Mouse (Mus musculus): ENCODE measurements around the gene Alad.

Alad gene

DNA sequence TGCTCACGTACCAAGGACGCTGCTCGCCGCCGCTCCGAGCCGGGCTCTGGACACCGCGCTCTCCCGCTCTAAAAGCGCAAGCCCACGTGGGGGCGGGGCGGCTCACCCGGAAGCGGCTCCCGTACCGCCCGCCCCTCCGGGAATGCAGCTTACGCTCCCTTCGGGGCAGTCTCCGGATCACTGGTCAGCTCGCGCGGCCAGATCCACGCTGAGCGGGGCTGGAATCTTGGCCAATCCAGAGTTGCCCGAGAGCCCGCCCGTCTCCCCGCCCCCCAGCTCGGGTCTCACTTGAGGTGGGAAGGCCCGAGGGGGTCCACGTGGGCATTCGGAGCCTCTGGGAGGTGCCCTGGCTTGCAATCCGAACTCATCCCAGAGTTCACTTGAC, at the start of gene Alad:
Alad (minus strand) TSS at position 70 of the 385 bp plus-strand sequence.
- DNase-seq = peak; percentile 89

- no peak for DNase-seq
Observed at GRCm38 (mm10) chr4:62568359-62568758, 48.6 kb upstream of the Alad start.

DNA sequence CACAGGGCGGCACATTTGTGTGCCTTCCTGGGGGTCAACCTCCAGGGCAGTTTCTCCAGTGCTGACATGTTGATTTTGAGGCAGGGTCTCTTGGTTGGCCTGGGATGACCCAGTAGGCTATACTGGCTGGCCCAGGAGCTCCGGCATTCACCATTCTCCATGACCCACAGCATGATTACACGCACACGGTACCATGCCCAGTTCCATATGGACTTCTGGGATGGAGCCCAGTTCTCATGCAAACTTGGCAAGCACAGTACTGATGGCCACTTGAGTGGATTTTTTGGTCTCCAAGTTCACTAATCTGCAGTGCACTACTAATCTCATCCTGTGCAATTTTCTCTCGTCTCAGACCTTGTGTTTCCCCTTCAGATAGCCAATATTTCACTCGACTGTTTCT, 48.0 kb upstream of the Alad start:
- DNase-seq = peak; percentile 72

- DNase-seq = no peak
Observed at GRCm38 (mm10) chr4:62566530-62566929, 46.8 kb upstream of the Alad start.

DNA sequence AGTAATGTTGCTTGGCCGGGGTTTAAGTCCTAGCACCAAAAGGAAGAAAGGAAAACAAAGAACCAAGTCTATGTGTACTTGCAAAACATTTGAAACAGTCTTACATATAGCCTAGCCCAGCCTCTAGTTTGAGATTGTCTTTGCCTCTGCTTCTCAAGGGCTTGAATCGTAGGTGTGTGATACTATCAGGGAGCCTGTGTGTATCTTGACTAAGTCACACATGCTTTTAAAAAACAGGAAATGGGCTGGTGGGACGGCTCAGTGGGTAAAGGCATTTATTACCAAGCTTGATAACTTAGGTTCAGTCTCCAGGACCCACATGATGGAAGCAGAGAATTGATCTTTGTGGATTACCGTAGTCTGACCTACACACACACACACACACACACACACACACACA, 42.3 kb upstream of the Alad start:
- DNase-seq = no peak

DNA sequence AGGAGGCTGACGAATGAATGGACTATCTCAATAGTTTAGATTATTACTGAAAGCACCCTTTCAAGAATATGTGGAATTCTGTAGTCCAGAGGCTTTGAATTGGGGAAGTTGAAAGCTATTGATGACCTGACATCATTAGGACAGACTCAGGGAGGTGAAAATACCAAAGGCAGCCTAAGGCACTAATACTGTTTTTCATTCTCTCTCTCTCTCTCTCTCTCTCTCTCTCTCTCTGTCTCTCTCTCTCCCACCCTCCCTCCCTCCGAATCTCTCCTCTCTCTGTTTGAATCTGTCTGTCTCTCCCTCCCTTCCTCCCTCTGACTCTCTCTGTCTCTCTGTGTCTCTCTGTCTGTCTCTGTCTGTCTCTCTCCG, 41.9 kb upstream of the Alad start:
- DNase-seq = no peak

DNA sequence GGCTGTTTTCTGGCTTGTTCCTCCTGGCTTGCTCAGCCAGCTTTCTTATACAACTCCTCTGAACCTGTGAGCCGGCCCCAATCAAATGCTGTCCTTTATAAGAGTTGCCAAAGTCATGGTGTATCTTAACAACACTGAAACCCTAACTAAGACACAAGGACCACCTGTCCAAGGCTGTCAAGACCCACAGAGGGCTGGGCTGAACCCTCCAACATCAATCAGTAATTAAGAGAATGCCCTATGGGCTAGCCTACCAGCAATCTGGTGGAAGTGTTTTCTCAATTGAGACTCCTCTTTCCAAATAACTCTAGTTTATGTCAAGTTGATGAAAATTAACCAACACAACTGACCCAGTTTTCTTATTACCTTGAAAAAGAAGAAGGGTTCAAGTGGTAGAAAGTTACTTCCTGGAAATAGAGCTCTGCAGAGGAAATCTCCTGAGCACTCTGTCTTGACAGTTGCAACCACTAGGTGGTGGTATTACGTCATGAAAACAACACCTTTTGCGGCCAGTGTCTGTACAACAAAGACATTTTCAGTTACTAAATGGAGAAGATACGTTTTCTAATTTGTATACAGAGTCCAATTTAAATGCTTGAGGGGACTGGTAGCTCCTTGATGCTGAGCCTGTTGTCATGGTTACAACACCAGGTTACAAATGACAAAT, 41.4 kb upstream of the Alad start:
- DNase-seq = peak; percentile 72

DNA sequence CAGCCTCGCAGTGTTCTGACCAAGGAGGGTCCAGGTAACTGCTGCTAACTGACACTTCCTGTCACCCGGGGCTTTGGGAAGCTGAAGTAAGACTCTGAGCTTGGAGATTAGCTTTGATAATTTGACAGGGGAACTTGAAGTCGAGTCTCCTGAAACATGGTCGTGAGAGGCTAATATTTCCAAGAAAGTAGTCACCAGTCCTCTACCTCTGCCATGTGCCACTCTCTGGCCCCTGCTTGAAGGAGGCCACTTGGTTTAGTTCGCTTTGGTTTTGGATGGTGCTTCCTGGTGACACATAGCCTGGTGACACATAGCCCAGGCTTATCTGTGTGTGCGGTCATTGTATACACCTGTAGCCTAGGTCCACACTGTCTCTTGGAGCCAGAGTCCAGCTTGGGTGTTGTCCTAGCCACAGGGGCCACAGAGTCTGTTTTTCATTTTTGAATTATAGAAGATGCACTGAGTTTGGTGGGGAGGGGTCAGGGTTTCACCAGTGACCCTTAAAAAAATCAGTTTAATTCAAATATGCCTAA, 40.1 kb upstream of the Alad start, which contains the start of gene Rgs3:
Rgs3 (plus strand) TSS at position 51 of the 533 bp plus-strand sequence.
- no peak for DNase-seq

DNA sequence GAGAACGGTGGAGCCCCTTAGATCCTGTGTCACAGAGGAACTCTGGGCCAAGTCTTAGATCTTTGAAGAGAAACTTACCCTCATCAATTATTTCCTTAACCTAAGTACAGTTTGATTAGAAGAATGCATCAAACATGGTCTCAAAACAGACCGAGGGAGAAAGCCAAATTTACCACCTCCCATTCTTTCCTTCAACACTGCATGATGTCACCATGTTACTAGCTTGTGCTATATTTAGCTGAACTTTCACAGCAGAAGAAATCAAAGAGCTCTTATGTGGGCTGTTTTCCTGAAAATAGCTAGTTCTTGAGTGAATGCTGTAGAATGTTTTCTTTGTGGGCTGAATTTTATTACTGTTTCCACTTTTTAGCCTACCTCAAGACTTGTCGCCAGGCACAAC, 37.7 kb upstream of the Alad start:
- no peak for DNase-seq

DNA sequence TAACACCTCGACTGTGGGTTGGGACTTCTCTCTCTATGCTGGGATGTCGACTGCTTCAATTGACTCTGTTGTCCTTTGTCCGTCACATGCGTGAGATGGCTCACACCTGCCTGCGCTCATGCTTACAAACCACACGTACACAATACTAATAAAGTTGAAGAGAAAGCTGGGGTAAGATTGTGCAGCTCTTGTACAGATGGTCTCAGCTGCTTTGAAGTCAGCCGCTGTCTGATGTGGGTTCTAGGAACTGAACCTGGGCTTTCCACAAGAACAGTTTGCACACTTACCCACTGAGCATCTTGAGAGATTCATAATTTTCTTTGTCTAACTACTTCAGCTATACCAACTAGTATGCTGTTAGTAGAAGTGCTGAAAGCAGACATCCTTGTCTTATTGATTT, 32.2 kb upstream of the Alad start:
- DNase-seq = no peak

DNA sequence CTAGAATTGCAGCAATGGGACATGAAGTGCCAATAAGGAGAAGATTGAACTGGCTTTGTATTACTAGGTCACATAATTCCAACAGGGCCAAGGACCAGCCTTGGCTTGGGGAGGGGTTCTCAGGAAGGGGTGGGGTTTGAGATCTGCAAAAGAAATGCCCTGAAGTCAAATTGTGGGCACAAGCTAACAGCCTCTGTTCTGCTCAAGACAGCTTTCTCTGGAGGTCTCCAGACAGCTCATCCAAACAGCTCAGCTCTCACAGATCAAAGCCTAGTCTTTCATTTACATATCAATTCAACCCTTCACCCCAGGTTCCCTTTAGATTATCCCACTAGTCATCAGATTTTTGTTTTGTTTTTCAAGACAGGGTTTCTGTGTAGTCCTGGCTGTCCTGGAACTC, 25.1 kb upstream of the Alad start:
- DNase-seq = no peak

- DNase-seq = no peak
Observed at GRCm38 (mm10) chr4:62543782-62544181, 24.1 kb upstream of the Alad start.

DNA sequence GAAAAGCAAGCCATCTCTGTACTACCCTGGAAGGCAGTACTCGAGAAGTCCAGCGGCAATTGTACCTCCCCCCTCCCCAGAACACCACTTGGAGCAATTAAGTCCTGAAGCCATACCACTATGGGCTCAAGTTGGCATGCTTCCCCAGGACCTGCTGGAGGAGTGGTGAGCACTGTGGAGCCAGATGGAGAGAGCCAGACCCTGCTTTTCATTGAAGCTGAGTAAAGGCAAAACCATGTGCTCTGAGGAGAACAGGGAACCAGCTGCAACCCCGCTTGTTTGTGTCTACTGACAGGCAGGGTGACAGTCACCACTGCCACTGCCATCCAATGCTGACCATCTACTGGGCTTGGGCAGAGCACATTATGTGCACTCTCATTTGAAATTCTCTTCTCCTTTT, 22.1 kb upstream of the Alad start:
- no peak for DNase-seq

DNA sequence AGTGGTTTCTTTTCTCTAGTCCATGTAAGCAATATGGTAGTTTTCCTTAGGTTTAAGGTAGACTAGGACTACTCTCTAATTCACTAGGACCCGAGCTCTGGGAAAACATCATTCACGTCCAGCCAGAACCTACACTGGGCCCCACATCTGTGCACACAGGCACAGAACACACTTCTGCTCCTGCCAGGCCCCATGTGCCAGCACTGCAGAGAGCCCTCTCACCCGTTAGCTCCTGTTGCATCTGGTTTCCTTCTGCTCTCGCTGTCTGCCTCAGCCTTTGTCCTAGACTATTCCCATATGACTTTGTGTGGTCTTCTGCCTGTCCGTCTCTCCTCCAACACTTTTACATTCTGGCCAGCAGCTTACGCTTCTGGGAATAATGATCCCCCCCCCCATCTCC, 14.0 kb upstream of the Alad start:
- no peak for DNase-seq

GRCm38 (mm10) chr4:62527655-62528054, 7.9 kb upstream of the Alad start:
- DNase-seq = no peak

DNA sequence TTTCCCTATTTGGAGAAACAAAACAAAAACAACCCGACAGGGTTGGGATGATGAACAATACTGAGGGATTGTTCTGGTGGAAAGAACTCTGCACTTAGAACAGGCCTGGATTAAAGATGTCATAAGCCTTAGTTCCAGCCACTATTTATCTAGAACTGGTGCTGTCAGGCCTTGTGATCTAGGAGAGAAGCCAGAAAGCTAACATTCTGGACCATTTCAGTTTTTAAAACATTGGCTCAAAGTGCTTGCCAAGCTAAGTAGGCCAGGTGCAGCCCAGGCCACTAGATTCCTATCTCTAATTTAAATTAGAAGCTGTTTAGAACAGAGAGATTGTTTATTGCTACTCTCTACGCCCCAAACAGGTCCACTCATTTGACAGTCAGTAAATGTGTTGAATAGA, 6.5 kb upstream of the Alad start:
- DNase-seq = peak; percentile 10

GRCm38 (mm10) chr4:62525489-62525811, 5.7 kb upstream of the Alad start:
- DNase-seq = no peak

DNA sequence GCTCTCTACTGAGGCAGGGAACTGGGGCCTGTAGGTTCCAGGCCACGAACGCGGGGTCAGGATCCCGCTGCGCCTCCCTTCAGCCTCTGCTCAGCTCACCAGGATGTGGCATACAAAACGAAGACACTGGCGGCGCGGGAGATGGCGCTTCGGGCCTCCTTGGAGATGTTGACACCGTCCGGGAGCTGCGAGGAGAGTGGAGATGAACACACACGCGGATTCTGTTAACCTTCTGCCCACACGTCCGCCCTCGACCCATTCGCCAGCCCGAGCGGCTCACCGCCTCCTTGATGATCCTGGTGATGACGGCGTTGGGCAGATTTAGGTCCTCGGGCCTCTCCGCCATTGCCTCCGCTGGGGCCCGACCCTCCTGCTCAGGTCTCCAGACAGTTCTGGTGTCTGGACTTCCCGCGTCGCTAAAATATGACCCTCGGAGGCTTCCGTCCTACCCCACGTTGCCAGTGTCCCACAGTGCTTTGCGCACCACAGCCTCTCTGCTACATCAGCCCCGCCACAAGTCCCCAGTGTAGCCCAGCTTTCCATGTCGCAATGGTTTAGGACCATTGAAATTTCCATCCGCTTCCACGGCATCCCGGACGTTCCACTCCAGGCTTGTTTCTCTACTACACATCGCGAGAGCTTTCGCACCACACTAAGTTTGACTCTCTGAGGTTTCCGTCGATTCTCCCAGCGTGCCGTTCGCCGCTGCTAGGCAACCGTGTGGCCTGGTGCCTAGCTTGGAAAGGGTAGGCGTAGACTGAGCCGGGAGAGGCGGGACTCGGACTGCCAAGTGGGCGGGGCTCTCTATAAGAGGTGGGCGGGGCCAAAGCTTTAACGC, 5.2 kb upstream of the Alad start, which contains the start of the genes Pole3 and 4933430I17Rik:
Pole3 (minus strand) TSS at position 418 of the 838 bp plus-strand sequence.
4933430I17Rik (plus strand) TSS at position 719 of the 838 bp plus-strand sequence.
- peak; percentile 97 for DNase-seq

DNA sequence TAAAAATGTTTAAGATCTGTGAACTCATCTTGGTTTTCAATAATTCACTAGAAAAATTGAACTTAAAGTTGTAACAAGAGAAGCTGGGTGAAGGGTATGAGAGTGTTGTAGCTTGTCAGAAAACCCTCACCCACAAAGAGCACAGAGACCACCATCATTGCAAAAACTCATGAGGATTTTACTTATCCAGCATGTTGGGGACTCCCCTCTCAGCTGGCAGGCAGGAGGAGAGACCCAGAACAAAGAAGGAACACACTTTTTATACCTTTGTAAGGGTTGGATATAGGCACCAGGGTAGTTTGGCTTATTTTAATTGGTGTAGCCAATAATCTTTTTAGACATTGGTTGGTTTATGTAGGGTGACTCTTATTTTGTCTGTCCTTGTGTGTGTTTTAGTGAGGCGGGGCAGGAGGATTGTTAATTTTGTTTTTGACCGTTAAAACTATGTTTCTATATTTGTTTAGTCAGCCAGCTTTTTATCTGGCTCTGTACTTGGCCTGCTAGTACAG, 1.2 kb upstream of the Alad start:
- peak; percentile 11 for DNase-seq

DNA sequence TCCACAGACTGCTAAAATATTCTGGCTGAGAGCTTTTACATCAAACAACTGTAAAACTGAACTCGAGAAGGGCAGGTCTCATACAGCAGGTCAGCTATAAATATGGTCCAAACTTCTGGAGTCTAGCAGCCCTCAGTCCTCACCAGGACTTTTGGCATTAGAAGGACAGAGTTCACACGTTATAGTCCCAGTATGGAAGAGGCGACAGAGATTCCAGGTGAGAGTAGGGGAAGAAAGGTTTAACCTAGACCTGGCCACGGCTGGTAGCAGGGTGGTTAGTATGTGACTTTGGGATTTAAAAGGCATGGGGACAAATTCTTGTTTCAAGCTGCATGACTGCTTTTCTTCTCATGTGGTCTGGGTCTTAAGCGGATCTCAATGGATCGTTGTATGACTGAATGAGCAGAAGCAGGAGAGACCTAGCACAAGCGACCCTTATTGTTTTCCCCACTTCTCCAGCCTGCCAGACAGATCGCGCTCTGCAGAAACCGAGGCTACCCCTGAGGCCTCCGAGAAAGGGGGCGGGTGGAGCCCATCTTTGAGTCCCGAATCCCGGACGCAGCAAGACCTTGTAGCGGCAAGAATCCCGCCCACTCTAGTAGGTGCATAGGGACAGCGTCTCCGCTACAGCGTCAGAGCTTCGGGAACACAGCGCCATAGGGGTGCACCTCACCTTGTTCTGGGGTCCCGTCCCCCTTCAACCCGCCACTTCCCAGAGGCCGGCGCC, 433 bp downstream of the Alad start:
- DNase-seq = no peak

- DNase-seq = peak; percentile 90
Observed at GRCm38 (mm10) chr4:62518416-62519121, 1.1 kb downstream of the Alad start.

Measured in cerebellum, adult 9-11 months (tissue).